In genomic region chr2:72744901-72745300, GRCm38 (mm10) we compare ENCODE assay signal across 18 mouse cellular contexts.
"Had no signal": no experiment of that assay in that cellular context is flagged by ENCODE, and none has a peak within 500 bp of the region (broad histone marks: within the 10 kb centered on the region; RNA-seq: fewer than 3 reads in every experiment).

No protein-coding gene starts in this region.

- H3K36me3 ChIP-seq: midbrain, embryonic 10.5 days; midbrain, embryonic 12.5 days; neural tube, embryonic 13.5 days; neural tube, embryonic 15.5 days had no signal

- H3K4me3 ChIP-seq: midbrain, embryonic 10.5 days; midbrain, embryonic 12.5 days; myocyte; neural tube, embryonic 13.5 days; neural tube, embryonic 15.5 days had no signal

- DNase-seq: lung, adult 18-20 months; lung, embryonic 14.5 days; lung, postnatal 10 days; lung, postnatal 4 days; midbrain, embryonic 14.5 days; retina, postnatal 1 day; right cerebral cortex, adult 18-20 months; right cerebral cortex, postnatal 25 days; right cerebral cortex, postnatal 4 days; spleen, adult 18-20 months; thymus, adult 18-20 months; thymus, postnatal 14 days; thymus, postnatal 36 days had no signal

- H3K27ac ChIP-seq: midbrain, embryonic 10.5 days; midbrain, embryonic 12.5 days; neural tube, embryonic 13.5 days; neural tube, embryonic 15.5 days had no signal
